Mouse (Mus musculus) lung, embryonic 14.5 days (tissue): ENCODE data around the gene Mier2. TPM values are rescaled to one million over a fixed set of nuclear protein-coding genes. Genes with fewer than 3 reads are reported as not detected.

Experiments
- ATAC-seq: fragments of 200-750 bp; cut with Nextera tagmentation; 2 replicates; pipeline ENCODE4 v1.8.0; 2017; ENCODE audit warnings: mild to moderate bottlenecking, moderate TSS enrichment, moderate library complexity; ENCODE audit not compliant: insufficient read depth
- DNase-seq: peaks from one replicate; pipeline ENCODE4 v3.0.0-alpha.2; 2015
- H3K27ac ChIP-seq: fragments of 300-500 bp; sonication (generic); 2 replicates; pipeline ENCODE4 v1.5.1; 2014; ENCODE audit warnings: low read depth, mild to moderate bottlenecking, moderate library complexity
- H3K27me3 ChIP-seq: fragments of 300-500 bp; sonication (generic); 2 replicates; pipeline ENCODE4 v1.6.1; 2014; ENCODE audit warnings: low read length, control low read depth; ENCODE audit not compliant: insufficient read depth
- H3K36me3 ChIP-seq: fragments of 300-500 bp; sonication (generic); 2 replicates; pipeline ENCODE4 v1.6.1; 2014; ENCODE audit warnings: control low read depth; ENCODE audit not compliant: insufficient read depth
- H3K4me1 ChIP-seq: fragments of 300-500 bp; sonication (generic); 2 replicates; pipeline ENCODE4 v1.6.1; 2014; ENCODE audit warnings: antibody characterized with exemption, control low read depth; ENCODE audit not compliant: insufficient read depth
- H3K4me2 ChIP-seq: fragments of 300-500 bp; sonication (generic); 2 replicates; pipeline ENCODE4 v1.6.1; 2014; ENCODE audit warnings: mild to moderate bottlenecking
- H3K4me3 ChIP-seq: fragments of 300-500 bp; sonication (generic); 2 replicates; pipeline ENCODE4 v1.5.1; 2014; ENCODE audit warnings: low read depth, low read length
- H3K9ac ChIP-seq: fragments of 300-500 bp; sonication (generic); 2 replicates; pipeline ENCODE4 v1.6.1; 2014
- H3K9me3 ChIP-seq: fragments of 300-500 bp; sonication (generic); 2 replicates; pipeline ENCODE4 v1.6.1; 2016; ENCODE audit warnings: low read depth, low read length, control low read depth
- CTCF ChIP-seq: IDR thresholded peaks from 2 replicates; pipeline ENCODE4 v1.5.1; 2016; ENCODE audit warnings: antibody characterized with exemption, low read depth
- WGBS: fragments of 180-500 bp; shearing (Covaris S2); extraction: QIAGEN DNeasy Blood & Tissue Kit; methylation state at CpG from one replicate; pipeline ENCODE4 v1.1.7; 2014; 5-methylcytosine and 5-hydroxymethylcytosine counted together
- polyA plus RNA-seq: library from polyadenylated mRNA; unstranded; fragments of >200 nt; fragmentation: Nextera tagmentation; extraction: Ambion mirVana; gene quantifications from 2 replicates; pipeline ENCODE4 v1.2.1, GENCODE M21; 2014

Mier2 gene
- polyA plus RNA-seq, 1 experiment from 2014 or later: 55.3 TPM

- 39% methylated on average over 6 of the region's 6 CpGs for WGBS
- no peaks in the 10 kb centered on the region for H3K36me3 ChIP-seq
- DNase-seq: peak; percentile 72
Measured at GRCm38 (mm10) chr10:79580811-79581210, 25.8 kb upstream of the Mier2 start.

GRCm38 (mm10) chr10:79580356-79580755 lies 25.4 kb upstream of the Mier2 start:
- TF ChIP-seq CTCF: no peak
- H3K4me2 ChIP-seq: no peak overlapping the region
- H3K4me3 ChIP-seq: no peak overlapping the region
- no peak overlapping the region for H3K9ac ChIP-seq
- H3K36me3 ChIP-seq: no peaks in the 10 kb centered on the region
- H3K27ac ChIP-seq: no peak overlapping the region
- no peak for ATAC-seq
- H3K9me3 ChIP-seq: no peaks in the 10 kb centered on the region
- no peaks in the 10 kb centered on the region for H3K4me1 ChIP-seq
- WGBS: 70% methylated on average over 7 of the region's 7 CpGs
- no peaks in the 10 kb centered on the region for H3K27me3 ChIP-seq
- DNase-seq: no peak

More at GRCm38 (mm10) chr10:79580811-79581210, 25.8 kb upstream of the Mier2 start:
- Histone ChIP-seq H3K4me2 (no peak overlapping the region), H3K27ac (no peak overlapping the region), H3K27me3 (no peaks in the 10 kb centered on the region), H3K9me3 (no peaks in the 10 kb centered on the region), H3K9ac (no peak overlapping the region), H3K4me1 (no peaks in the 10 kb centered on the region), H3K4me3 (no peak overlapping the region)
- peak; percentile 60 for TF ChIP-seq CTCF
- no peak for ATAC-seq

- Histone ChIP-seq H3K27ac (no peak overlapping the region), H3K4me1 (no peaks in the 10 kb centered on the region)
Measured at GRCm38 (mm10) chr10:79579781-79580180, 24.8 kb upstream of the Mier2 start.

GRCm38 (mm10) chr10:79578891-79579290 lies 23.9 kb upstream of the Mier2 start:
- Histone ChIP-seq H3K9ac (no peak overlapping the region), H3K27ac (no peak overlapping the region), H3K4me1 (no peaks in the 10 kb centered on the region), H3K4me2 (no peak overlapping the region), H3K9me3 (no peaks in the 10 kb centered on the region), H3K4me3 (no peak overlapping the region), H3K27me3 (no peaks in the 10 kb centered on the region), H3K36me3 (no peaks in the 10 kb centered on the region)
- no peak for TF ChIP-seq CTCF
- WGBS: 65% methylated on average over 7 of the region's 7 CpGs
- DNase-seq: no peak
- ATAC-seq: no peak

More at GRCm38 (mm10) chr10:79579781-79580180, 24.8 kb upstream of the Mier2 start:
- 71% methylated on average over 12 of the region's 12 CpGs for WGBS
- no peak for TF ChIP-seq CTCF
- ATAC-seq (no peak), DNase-seq (no peak)
- H3K9ac ChIP-seq: no peak overlapping the region
- no peak overlapping the region for H3K4me3 ChIP-seq
- no peak overlapping the region for H3K4me2 ChIP-seq
- H3K9me3 ChIP-seq: no peaks in the 10 kb centered on the region
- no peaks in the 10 kb centered on the region for H3K27me3 ChIP-seq
- no peaks in the 10 kb centered on the region for H3K36me3 ChIP-seq

GRCm38 (mm10) chr10:79578276-79578675 lies 23.3 kb upstream of the Mier2 start:
- Histone ChIP-seq H3K9me3 (no peaks in the 10 kb centered on the region), H3K27ac (no peak overlapping the region), H3K4me2 (no peak overlapping the region), H3K4me3 (no peak overlapping the region), H3K9ac (no peak overlapping the region), H3K4me1 (no peaks in the 10 kb centered on the region), H3K36me3 (no peaks in the 10 kb centered on the region), H3K27me3 (no peaks in the 10 kb centered on the region)
- WGBS: 70% methylated on average over 9 of the region's 9 CpGs
- ATAC-seq (no peak), DNase-seq (no peak)
- no peak for TF ChIP-seq CTCF

GRCm38 (mm10) chr10:79577376-79577775 lies 22.4 kb upstream of the Mier2 start:
- Histone ChIP-seq H3K4me1 (no peaks in the 10 kb centered on the region), H3K9ac (no peak overlapping the region), H3K27ac (no peak overlapping the region), H3K36me3 (no peaks in the 10 kb centered on the region), H3K4me3 (no peak overlapping the region), H3K27me3 (no peaks in the 10 kb centered on the region), H3K4me2 (no peak overlapping the region), H3K9me3 (no peaks in the 10 kb centered on the region)
- no peak for TF ChIP-seq CTCF
- DNase-seq: no peak
- no peak for ATAC-seq
- WGBS: 64% methylated on average over 4 of the region's 4 CpGs

- TF ChIP-seq CTCF: no peak
- no peaks in the 10 kb centered on the region for H3K27me3 ChIP-seq
- ATAC-seq (no peak), DNase-seq (no peak)
- H3K36me3 ChIP-seq: no peaks in the 10 kb centered on the region
- H3K9ac ChIP-seq: no peak overlapping the region
- 69% methylated on average over 6 of the region's 6 CpGs for WGBS
- no peak overlapping the region for H3K4me3 ChIP-seq
- no peaks in the 10 kb centered on the region for H3K4me1 ChIP-seq
- no peaks in the 10 kb centered on the region for H3K9me3 ChIP-seq
- H3K27ac ChIP-seq: no peak overlapping the region
- no peak overlapping the region for H3K4me2 ChIP-seq
Measured at GRCm38 (mm10) chr10:79575754-79576153, 20.8 kb upstream of the Mier2 start.

GRCm38 (mm10) chr10:79574796-79575195 lies 19.8 kb upstream of the Mier2 start:
- no peaks in the 10 kb centered on the region for H3K9me3 ChIP-seq
- H3K27ac ChIP-seq: no peak overlapping the region
- ATAC-seq: no peak
- H3K27me3 ChIP-seq: no peaks in the 10 kb centered on the region
- H3K4me2 ChIP-seq: no peak overlapping the region
- 82% methylated on average over 6 of the region's 6 CpGs for WGBS
- H3K4me1 ChIP-seq: no peaks in the 10 kb centered on the region
- H3K36me3 ChIP-seq: no peaks in the 10 kb centered on the region
- no peak overlapping the region for H3K4me3 ChIP-seq
- no peak overlapping the region for H3K9ac ChIP-seq
- no peak for TF ChIP-seq CTCF
- no peak for DNase-seq
